Mouse (Mus musculus): ENCODE measurements around the gene Tubb4b.
A peak's percentile ranks its signal among the peaks of the same experiment; 100 is the strongest.

The Tubb4b gene

GRCm38 (mm10) chr2:25224766-25225752 is 557 bp upstream of the Tubb4b start:
- peak; percentile 100 for DNase-seq (ENCODE audit: low spot score in 2 of 2)

- DNase-seq (ENCODE audit: low spot score in 2 of 2) = peak; percentile 84 to 86
These were observed 616 bp downstream of the Tubb4b start for GRCm38 (mm10) chr2:25223681-25224491.

DNA sequence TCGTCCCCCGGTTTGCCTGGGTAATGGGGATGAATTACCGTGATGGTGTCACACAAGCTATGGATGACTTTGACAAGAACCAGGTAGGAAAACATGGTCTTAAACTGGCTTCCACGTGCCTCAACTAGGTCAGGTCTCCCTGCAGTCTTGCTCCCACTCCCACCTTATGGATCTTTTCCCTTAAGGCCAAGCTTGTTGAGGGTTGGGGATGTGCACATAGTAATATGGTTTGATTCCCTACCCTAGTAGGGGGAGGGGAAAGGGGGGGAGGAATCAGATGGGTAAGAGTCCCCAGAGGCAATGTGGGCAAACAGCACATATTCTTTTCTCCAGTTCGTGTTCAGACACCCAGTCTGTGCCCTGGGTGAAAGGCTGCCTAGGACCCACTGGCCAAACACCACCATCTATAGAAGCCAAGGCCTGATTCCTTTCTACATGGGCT is 3.1 kb downstream of the Tubb4b start:
- DNase-seq (ENCODE audit: low spot score in 2 of 2) = no peak

- DNase-seq (ENCODE audit: low spot score in 2 of 2) = no peak
These were observed 6.1 kb downstream of the Tubb4b start, which contains the start of gene Fam166a for GRCm38 (mm10) chr2:25218445-25218844. Gene Fam166a (plus strand): TSS chr2:25218745.

GRCm38 (mm10) chr2:25217666-25218065 is 6.8 kb downstream of the Tubb4b start:
- DNase-seq (ENCODE audit: low spot score in 2 of 2) = no peak

- no peak for DNase-seq (ENCODE audit: low spot score in 2 of 2)
These were observed 10.1 kb downstream of the Tubb4b start, which contains the start of gene Stpg3 for GRCm38 (mm10) chr2:25214444-25214843. Gene Stpg3 (minus strand): TSS chr2:25214637.

GRCm38 (mm10) chr2:25213266-25213865 is 11.1 kb downstream of the Tubb4b start:
- no peak for DNase-seq (ENCODE audit: low spot score in 2 of 2)

DNA sequence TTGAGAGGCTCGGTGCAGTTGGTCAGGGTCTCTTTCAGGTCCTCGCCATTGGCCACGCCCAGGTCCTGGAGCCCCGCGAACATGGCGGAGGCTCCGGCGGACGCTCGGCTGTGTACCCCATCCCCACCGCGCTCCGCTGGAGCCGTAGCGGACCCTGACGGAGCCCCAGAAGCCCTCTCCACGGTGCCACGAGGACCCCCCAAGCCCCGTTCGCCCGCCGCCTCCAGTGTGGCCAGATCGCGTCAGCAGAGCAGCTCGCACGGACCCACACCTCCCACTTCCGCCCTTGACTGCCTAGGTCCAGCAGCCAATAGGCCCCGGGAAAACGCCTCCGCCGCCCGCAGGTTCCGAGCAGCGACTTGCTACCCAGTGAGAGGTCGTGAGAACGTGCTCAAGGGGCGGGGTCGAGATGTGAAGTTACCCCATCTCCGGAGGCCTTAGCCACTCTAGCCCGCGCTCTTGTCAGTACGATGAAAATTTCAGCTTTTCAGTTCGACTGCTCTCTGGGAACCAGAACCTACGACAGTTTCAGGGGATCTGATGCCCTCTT is 13.3 kb downstream of the Tubb4b start, which contains the start of gene Nelfb:
Gene Nelfb, minus strand, starts transcription at position 369 of the 550 bp plus-strand sequence.
- peak; percentile 91 to 92 for DNase-seq (ENCODE audit: low spot score in 2 of 2)

DNA sequence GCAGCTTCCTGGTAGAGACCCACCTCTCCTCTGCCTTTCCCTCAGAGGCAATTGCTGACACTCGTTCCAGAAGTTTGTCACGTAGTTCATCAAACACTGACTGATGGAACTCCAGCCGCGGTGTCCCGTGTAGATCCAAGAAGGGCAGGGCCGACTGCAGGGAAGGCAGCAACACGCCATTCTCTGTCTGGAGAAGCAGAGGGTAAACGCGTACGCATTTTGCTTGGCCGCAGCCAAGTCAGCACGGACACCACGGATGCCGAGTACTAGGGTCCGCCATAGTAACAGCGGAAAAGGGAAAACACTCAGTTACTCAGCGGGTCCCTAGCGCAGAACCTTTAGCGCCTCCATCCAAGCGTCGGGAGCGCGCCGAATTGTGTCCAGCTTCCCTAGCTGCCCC is 13.8 kb downstream of the Tubb4b start:
- DNase-seq (ENCODE audit: low spot score in 2 of 2) = peak in 1 of 2 experiments; percentile 14

- DNase-seq (ENCODE audit: low spot score in 2 of 2) = no peak
These were observed 16.9 kb downstream of the Tubb4b start for GRCm38 (mm10) chr2:25207593-25207992.

GRCm38 (mm10) chr2:25203631-25204214 is 20.8 kb downstream of the Tubb4b start:
- no peak for DNase-seq (ENCODE audit: low spot score in 2 of 2)

DNA sequence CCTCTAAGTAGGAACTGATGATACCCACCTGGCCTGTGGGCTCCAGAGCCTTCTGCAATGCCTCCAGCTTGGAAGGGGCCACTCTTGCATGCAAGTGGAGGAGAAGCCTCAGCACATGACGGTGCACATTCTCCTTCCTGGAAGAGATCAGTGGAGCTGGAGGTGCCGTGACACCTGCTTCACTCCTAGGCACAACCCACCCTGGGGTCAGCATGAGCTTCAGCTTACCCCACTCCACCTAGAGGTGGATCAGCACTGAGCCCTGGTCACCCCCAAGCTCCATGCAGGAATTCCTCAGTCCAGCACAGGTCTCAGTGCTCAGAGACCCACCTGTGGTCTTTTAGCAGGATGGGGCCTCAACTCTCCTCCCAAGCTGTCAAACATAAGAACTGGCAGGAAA is 23.9 kb downstream of the Tubb4b start:
- no peak for DNase-seq (ENCODE audit: low spot score in 2 of 2)

- DNase-seq (ENCODE audit: low spot score in 2 of 2) = no peak
These were observed 26.6 kb downstream of the Tubb4b start for GRCm38 (mm10) chr2:25197946-25198345.

GRCm38 (mm10) chr2:25197191-25197590 is 27.3 kb downstream of the Tubb4b start:
- DNase-seq (ENCODE audit: low spot score in 2 of 2) = no peak

DNA sequence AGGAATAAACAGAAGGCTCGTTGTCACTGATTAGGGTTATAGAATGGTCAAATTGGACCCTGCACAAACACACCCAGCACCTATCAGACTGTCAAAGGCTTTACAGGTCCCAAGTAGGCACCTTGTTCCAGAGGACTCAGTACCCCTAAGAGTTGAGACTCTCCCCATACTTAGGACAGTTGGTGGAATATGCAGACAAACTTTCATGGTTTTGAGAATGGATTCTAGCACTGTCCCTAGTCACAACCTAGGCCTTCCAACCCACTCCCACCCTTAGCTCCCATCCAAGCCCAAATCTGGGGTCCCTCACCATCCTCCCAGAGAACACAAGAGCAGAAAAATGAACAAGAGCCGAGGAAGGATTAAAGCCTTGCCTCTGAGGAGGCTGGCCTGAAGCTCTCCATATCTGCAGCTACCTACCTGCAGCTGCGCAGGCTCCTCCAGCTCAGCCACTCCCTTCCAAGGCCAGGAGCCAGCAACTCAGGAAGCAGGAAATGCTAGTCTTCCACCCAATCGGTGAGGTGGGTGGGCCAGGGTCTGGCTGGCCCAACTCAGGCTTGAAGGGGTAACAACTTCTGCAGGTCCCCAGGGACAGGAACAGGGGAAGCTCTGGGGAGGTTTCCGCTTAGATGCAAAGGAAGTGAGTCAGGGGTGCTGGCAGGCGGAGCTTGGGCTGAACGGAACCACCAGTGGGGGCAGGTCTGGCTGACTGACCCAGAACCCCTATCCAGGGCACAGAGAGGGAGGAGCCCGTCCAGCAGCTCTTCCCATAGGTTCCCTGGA is 28.1 kb downstream of the Tubb4b start, which contains the start of gene Tor4a:
Gene Tor4a, minus strand, starts transcription at position 715 of the 783 bp plus-strand sequence.
- DNase-seq (ENCODE audit: low spot score in 2 of 2) = peak; percentile 91 to 97

- DNase-seq (ENCODE audit: low spot score in 2 of 2) = peak; percentile 79 to 87
These were observed 29.0 kb downstream of the Tubb4b start for GRCm38 (mm10) chr2:25195211-25196156.

- no peak for DNase-seq (ENCODE audit: low spot score in 2 of 2)
These were observed 29.9 kb downstream of the Tubb4b start for GRCm38 (mm10) chr2:25194486-25195171.

GRCm38 (mm10) chr2:25194006-25194405 is 30.5 kb downstream of the Tubb4b start:
- DNase-seq (ENCODE audit: low spot score in 2 of 2) = no peak
